Mouse (Mus musculus) lung, adult 2 months (tissue): ENCODE data around the gene Lamc3.

ENCODE experiments used
- CTCF ChIP-seq: fragments of 200-500 bp; IDR thresholded peaks from 2 replicates; pipeline ENCODE4 v1.5.1; 2011; ENCODE audit warnings: mild to moderate bottlenecking, low read length, control low read depth; ENCODE audit not compliant: insufficient read depth
- POLR2A ChIP-seq: fragments of 200-500 bp; IDR thresholded peaks from 2 replicates; pipeline ENCODE4 v1.6.1; 2011; ENCODE audit warnings: low read depth, mild to moderate bottlenecking, control low read depth, low read length, borderline replicate concordance; ENCODE audit errors: extremely low read depth

DNA sequence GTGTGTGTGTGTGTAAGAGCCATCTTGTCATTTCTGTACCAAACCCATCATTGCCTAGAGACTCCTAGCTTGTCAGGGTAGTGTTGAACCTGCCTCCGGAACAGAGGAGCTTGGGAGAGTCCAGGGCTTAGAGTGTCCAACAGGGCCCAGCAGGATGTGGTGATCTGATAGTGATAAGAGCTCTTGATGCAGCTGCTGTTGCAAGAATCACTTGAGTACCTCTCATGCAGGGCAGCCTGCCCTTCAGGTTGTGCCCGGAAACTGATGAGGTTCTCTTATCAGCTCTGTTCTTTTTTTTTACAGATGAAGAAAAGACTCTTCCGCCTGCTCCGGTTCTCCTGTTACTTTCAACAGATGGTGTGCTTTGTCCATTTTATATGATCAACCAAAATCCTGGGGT is 103.9 kb downstream of the Lamc3 start:
- TF ChIP-seq POLR2A (no peak), CTCF (no peak)
